Mouse (Mus musculus) hindbrain, embryonic 12.5 days (tissue): ENCODE measurements around the gene H2afy. TPM values are rescaled to one million over a fixed set of nuclear protein-coding genes. Genes with fewer than 3 reads are reported as not detected.

Source experiments
- ATAC-seq: fragments of 200-750 bp; cut with Nextera tagmentation; 2 replicates; pipeline ENCODE4 v1.8.0; 2017; ENCODE audit warnings: moderate TSS enrichment; ENCODE audit not compliant: low FRiP score
- H3K27ac ChIP-seq: fragments of 300-500 bp; sonication (generic); 2 replicates; pipeline ENCODE4 v1.5.1; 2016; ENCODE audit warnings: mild to moderate bottlenecking
- H3K27me3 ChIP-seq: fragments of 300-500 bp; sonication (generic); 2 replicates; pipeline ENCODE4 v1.6.1; 2016; ENCODE audit warnings: mild to moderate bottlenecking
- H3K36me3 ChIP-seq: fragments of 300-500 bp; sonication (generic); 2 replicates; pipeline ENCODE4 v1.6.1; 2016; ENCODE audit warnings: mild to moderate bottlenecking
- H3K4me1 ChIP-seq: fragments of 300-500 bp; sonication (generic); 2 replicates; pipeline ENCODE4 v1.6.1; 2016
- H3K4me2 ChIP-seq: fragments of 300-500 bp; sonication (generic); replicated peaks from 2 replicates; pipeline ENCODE4 v1.6.1; 2016; ENCODE audit warnings: mild to moderate bottlenecking
- H3K4me3 ChIP-seq: fragments of 300-500 bp; sonication (generic); 2 replicates; pipeline ENCODE4 v1.5.1; 2016; ENCODE audit warnings: mild to moderate bottlenecking
- H3K9ac ChIP-seq: fragments of 300-500 bp; sonication (generic); 2 replicates; pipeline ENCODE4 v1.6.1; 2016; ENCODE audit warnings: mild to moderate bottlenecking, moderate library complexity
- H3K9me3 ChIP-seq: fragments of 300-500 bp; sonication (generic); replicated peaks from 2 replicates; pipeline ENCODE4 v1.6.1; 2016; ENCODE audit warnings: mild to moderate bottlenecking
- WGBS: fragments of 180-500 bp; shearing (Covaris S2); methylation state at CpG from one replicate; pipeline ENCODE4 v1.1.7; 2016; 5-methylcytosine and 5-hydroxymethylcytosine counted together
- polyA plus RNA-seq: library from polyadenylated mRNA; unstranded; fragments of >200 nt; fragmentation: Nextera tagmentation; extraction: Ambion mirVana; gene quantifications from 2 replicates; pipeline ENCODE4 v1.2.1, GENCODE M21; 2016

H2afy gene
- polyA plus RNA-seq, 1 experiment from 2014 or later = 491 TPM

DNA sequence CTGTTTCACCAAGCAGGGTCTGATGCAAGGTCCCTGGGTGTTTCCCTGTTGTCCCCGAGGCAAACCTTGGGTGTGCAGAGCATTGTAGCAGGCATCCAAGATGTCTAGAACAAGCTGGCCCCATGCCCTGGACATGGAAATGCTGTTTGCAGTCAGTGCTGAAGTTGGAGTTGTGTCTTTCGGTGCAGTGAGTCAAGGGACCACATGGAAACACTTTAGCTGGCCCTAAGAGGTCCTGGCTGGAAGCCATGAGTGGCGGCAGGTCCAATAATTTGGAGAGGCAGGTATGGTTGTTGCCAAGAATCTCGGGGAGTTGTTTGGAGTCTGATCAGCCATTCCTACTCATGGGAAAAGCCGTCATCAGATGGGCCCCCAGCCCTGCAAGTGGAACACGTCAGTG, 27.6 kb upstream of the H2afy start:
- no peak overlapping the region for H3K4me2 ChIP-seq
- no peak overlapping the region for H3K9ac ChIP-seq
- no peaks in the 10 kb centered on the region for H3K27me3 ChIP-seq
- peaks cover 21% of the 10 kb centered on the region for H3K4me1 ChIP-seq
- no peak overlapping the region for H3K27ac ChIP-seq
- H3K9me3 ChIP-seq = no peaks in the 10 kb centered on the region
- ATAC-seq = no peak
- WGBS = 71% methylated on average over 6 of the region's 6 CpGs
- no peak overlapping the region for H3K4me3 ChIP-seq
- H3K36me3 ChIP-seq = no peaks in the 10 kb centered on the region

DNA sequence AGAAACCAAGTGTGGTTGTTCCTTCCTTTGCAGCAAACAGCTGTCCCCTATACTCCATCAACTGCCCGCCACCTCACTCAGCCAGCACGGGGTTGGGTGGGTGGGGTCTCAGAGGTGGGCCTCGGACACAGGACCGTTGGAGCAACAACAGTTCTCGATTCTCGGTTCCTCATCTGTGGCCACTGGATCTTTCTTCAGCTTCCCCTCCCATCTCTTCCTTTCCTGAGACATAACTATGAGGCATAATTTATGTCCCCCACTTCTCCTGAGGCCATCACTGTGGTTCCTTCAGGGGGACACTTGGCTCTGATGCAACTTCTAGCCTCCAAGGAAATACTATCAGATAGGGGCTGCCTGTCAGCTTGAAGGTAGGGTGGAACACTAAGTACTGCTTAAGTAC, 26.7 kb upstream of the H2afy start:
- no peaks in the 10 kb centered on the region for H3K27me3 ChIP-seq
- no peak for ATAC-seq
- H3K27ac ChIP-seq = no peak overlapping the region
- H3K4me3 ChIP-seq = no peak overlapping the region
- peaks cover 14% of the 10 kb centered on the region for H3K4me1 ChIP-seq
- 81% methylated on average over 6 of the region's 6 CpGs for WGBS
- no peaks in the 10 kb centered on the region for H3K36me3 ChIP-seq
- no peaks in the 10 kb centered on the region for H3K9me3 ChIP-seq
- no peak overlapping the region for H3K4me2 ChIP-seq
- no peak overlapping the region for H3K9ac ChIP-seq

DNA sequence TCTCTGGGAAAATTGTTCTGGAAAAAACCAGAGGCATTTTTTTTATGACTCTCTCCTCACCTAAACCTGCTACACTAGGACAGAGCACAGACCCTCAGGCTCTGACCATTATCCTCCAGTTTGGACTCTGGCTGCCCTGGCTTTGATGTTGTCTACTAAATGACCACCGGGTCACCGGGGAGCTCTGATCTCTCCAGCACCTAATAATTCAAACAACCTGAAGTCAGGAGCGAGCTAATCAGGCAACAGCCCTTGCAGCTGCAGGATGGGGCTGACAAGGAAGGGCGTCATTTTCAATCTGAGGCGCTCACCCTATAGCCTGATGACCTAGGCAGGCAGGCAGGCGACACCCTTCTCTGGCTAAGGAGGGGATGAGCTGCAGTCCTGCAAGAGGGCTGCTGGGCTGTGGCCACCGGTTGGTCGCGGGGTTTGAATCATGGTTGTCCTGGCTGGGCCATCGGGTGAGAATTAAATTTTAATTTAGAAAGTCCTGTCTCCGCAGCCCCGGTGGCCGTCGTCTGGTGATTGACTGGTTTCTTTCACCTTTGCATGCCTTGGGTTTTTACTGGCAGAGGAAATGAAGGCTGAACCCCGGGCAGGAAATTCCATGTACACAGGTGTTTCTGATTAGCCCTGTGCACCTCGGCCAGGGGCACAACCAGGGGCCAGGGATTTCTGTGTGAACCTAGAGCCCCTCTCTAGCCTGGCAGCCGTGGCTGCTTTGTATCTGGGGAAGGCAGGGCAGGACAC, 23.6 kb upstream of the H2afy start:
- H3K27me3 ChIP-seq = no peaks in the 10 kb centered on the region
- no peak overlapping the region for H3K4me3 ChIP-seq
- H3K4me2 ChIP-seq = no peak overlapping the region
- no peak overlapping the region for H3K9ac ChIP-seq
- 46% methylated on average over 17 of the region's 17 CpGs for WGBS
- peaks cover 12% of the 10 kb centered on the region; the same call in 1 of the 2 replicates for H3K4me1 ChIP-seq
- H3K36me3 ChIP-seq = no peaks in the 10 kb centered on the region
- no peak for ATAC-seq
- no peaks in the 10 kb centered on the region for H3K9me3 ChIP-seq
- no peak overlapping the region for H3K27ac ChIP-seq

DNA sequence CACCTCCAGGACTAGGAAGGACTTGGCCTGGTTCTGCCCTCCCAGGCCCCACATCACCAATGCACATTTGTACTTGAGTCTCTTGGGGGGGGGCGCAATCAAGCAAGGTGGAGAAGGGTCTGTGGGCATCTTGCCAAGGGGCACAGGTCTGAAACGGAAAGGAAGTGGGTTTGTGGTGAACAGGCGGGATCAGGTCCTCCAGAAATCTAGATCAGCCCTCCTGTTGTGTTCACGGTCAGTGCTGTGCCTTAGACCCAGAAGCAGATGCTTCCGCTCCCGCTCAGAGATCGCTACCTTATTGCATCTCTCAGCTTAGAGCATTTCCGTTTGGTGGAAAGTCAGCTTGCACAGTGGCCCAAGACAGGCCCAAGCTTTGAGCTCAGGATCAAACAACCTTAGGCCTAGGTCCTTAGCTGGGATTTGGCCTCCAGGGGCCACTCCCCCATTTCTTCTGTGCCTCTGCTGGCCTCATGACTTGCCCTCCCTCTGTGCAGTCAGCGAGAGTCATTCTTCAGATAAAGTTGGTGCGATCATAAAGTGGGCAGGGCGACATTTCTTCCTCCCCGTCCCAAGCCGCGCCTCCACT, 22.9 kb upstream of the H2afy start:
- WGBS = 77% methylated on average over 14 of the region's 14 CpGs
- Histone ChIP-seq H3K4me2 (no peak overlapping the region), H3K4me3 (no peak overlapping the region), H3K36me3 (no peaks in the 10 kb centered on the region), H3K27ac (no peak overlapping the region), H3K4me1 (peaks cover 12% of the 10 kb centered on the region; the same call in 1 of the 2 replicates), H3K9me3 (no peaks in the 10 kb centered on the region), H3K27me3 (no peaks in the 10 kb centered on the region), H3K9ac (no peak overlapping the region)
- no peak for ATAC-seq

DNA sequence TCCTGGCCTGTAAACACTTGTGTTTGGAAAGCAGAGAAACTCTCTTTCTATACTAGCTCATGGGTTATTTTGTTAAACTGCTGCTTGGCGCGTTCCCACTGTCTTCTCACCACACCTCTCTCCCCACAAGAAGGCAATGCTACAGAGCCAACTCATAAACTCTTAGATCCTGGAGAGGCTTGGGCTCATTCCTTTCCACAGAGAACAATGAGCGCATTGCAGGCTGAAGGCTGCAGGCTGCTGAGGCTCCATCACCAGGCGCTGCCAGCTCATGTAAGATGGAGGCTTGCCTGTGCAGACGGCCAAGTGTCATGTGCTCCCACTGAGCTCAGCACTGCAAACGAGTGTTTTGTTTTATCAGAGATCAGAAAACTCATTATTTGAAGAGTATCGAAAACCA, 19.5 kb upstream of the H2afy start:
- no peak for ATAC-seq
- Histone ChIP-seq H3K9ac (no peak overlapping the region), H3K4me2 (no peak overlapping the region), H3K36me3 (no peaks in the 10 kb centered on the region), H3K9me3 (no peaks in the 10 kb centered on the region), H3K27me3 (no peaks in the 10 kb centered on the region), H3K27ac (no peak overlapping the region), H3K4me1 (peaks cover 21% of the 10 kb centered on the region; the same call in 1 of the 2 replicates), H3K4me3 (no peak overlapping the region)
- 69% methylated on average over 7 of the region's 7 CpGs for WGBS

DNA sequence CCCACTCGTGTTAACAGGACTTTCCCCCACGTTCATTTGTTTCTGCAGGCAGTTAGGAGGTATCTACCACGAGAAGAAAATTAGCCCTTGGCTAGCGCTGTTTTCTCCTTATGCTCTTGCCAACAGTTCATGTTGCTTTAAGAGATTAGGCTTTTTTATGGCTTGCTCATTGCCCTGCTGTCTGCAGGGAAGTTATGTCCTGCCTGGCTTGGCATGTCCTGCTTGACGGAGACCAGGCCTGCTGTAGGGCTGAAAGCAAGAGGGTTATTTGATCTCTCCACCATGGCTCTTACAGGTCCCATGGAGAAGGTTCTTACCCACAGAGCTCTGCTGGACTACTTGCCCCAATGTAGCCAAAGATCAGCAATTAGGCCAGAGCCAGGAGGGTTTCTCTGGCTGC, 18.9 kb upstream of the H2afy start:
- Histone ChIP-seq H3K27me3 (no peaks in the 10 kb centered on the region), H3K4me1 (peaks cover 19% of the 10 kb centered on the region; the same call in 1 of the 2 replicates), H3K4me2 (no peak overlapping the region), H3K9ac (no peak overlapping the region), H3K36me3 (no peaks in the 10 kb centered on the region), H3K4me3 (no peak overlapping the region), H3K27ac (no peak overlapping the region), H3K9me3 (no peaks in the 10 kb centered on the region)
- ATAC-seq = no peak
- 86% methylated on average over 5 of the region's 5 CpGs for WGBS

DNA sequence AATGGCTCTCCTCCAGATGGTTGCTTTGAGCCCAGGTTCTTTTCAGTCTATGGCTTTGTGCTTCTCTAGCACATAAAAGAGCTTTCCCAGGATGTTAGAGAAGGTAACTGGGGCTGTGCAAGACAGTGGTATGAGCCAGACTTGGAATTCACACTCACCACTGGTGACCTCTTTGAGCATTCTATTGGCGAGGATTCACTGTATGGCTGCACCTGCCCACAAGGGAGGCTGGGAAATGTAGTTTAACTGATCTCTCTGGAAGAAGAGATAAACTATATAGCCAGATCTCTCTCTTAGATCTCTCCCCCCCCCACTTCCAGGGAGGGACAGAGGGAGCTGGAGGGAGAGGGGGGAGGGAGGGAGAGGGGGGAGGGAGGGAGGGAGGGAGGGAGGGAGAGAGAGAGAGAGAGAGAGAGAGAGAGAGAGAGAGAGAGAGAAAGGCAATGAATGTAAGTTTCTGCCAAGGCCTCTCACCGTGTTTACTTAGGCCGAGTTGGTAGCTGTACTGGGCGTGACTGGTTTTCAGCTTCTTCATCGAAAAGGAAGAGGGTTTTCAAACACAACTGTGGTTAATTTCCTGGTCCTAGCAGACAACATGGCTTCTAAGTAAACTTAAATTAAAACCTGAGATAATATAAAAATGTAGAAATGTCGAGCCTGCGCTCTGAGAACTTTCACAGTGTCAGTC, 16.8 kb upstream of the H2afy start:
- ATAC-seq = no peak
- WGBS = 80% methylated on average over 7 of the region's 7 CpGs

DNA sequence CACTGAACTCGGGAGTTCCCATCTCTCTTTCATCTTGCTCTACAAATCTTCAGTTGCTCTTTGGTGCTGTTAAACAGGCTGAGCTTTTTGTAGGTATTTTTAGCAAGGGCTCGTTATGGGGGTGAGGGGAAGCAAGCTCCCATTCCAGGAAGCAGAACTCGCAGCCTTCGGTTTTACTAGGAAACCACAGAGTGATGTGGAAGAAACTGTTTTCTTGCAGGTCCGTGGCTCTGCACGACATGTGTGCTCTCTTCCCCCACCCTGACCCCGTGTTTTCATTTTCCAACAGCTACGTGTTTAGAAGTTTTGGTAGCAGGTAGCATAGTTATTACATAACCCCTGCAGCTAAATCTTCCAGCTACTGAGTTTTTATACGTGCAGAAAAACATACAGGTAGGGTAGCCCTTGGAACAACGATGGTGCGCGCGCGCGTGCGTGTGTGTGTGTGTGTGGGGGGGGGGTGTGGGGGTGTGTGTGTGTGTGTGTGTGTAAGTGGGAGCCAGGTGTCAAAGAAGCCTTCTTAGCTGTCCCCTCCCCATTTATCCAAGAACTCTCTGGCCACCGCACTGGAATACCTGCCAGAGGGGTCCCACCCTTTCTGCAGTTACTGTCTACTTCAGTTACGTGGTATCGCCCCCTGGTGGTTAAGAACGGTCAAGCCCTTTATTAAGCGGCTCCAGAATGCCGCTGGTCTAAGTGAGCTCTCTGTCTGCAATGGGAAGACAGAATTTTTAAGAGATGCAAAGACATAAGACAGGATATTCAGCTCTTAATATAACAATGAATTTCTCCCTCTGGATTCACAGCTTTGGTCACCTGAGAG, 15.5 kb upstream of the H2afy start:
- no peak for ATAC-seq
- no peak overlapping the region for H3K4me2 ChIP-seq
- H3K36me3 ChIP-seq = no peaks in the 10 kb centered on the region
- H3K9ac ChIP-seq = no peak overlapping the region
- no peak overlapping the region for H3K27ac ChIP-seq
- no peaks in the 10 kb centered on the region for H3K9me3 ChIP-seq
- no peak overlapping the region for H3K4me3 ChIP-seq
- H3K4me1 ChIP-seq = peaks cover 9% of the 10 kb centered on the region; the same call in 1 of the 2 replicates
- H3K27me3 ChIP-seq = peaks cover 4% of the 10 kb centered on the region; the same call in 1 of the 2 replicates
- 50% methylated on average over 22 of the region's 22 CpGs for WGBS

More for the DNA sequence above, 16.8 kb upstream of the H2afy start:
- Histone ChIP-seq H3K9ac (no peak overlapping the region), H3K4me1 (peaks cover 9% of the 10 kb centered on the region; the same call in 1 of the 2 replicates), H3K4me2 (no peak overlapping the region), H3K27me3 (no peaks in the 10 kb centered on the region), H3K27ac (no peak overlapping the region), H3K4me3 (no peak overlapping the region), H3K36me3 (no peaks in the 10 kb centered on the region), H3K9me3 (no peaks in the 10 kb centered on the region)

DNA sequence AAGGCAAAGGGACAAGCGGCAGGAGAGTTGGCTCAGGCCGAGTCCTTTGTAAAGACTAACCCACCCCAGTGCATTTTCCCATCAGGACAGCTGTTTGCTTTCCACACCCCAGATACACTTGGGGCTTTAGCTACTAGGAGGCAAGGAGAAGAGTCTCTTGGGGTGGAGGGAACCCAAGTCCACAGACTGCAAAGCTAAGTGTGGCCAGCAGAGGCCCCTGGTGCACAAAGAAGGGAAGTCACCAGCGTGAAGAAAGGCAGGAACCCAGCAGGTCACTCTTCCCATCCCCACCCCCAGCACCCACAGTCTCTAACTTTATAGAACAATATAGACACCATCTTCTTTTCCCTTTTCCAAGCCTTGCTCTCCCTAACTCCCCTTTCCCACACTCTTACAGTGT, 9.4 kb upstream of the H2afy start:
- no peak overlapping the region for H3K4me2 ChIP-seq
- H3K9ac ChIP-seq = no peak overlapping the region
- peaks cover 11% of the 10 kb centered on the region; the same call in 1 of the 2 replicates for H3K27me3 ChIP-seq
- peaks cover 9% of the 10 kb centered on the region for H3K4me1 ChIP-seq
- no peaks in the 10 kb centered on the region for H3K36me3 ChIP-seq
- H3K4me3 ChIP-seq = no peak overlapping the region
- WGBS = 35% methylated on average over 3 of the region's 3 CpGs
- H3K27ac ChIP-seq = no peak overlapping the region
- no peak for ATAC-seq
- no peaks in the 10 kb centered on the region for H3K9me3 ChIP-seq

DNA sequence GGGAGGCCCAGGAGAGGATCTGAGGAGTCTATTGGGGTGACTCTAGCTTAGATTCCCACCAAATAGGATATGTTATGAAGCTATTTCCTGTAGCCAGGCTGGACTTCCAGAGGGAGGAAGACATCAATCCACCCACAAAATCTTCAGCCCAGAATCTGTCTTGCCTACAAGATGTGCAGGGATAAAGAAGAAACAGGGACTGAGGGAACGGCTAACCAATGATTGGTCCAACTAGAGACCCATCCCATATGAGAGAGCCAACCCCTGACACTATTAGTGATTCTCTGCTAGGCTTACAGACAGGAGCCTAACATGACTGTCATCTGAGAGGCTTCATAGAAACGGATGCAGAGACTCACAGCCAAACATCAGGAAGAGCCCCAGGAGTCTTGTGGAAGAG, 7.9 kb upstream of the H2afy start:
- Histone ChIP-seq H3K36me3 (no peaks in the 10 kb centered on the region), H3K4me3 (no peak overlapping the region), H3K4me1 (peaks cover 9% of the 10 kb centered on the region), H3K4me2 (no peak overlapping the region), H3K27me3 (peaks cover 11% of the 10 kb centered on the region; the same call in 1 of the 2 replicates), H3K9me3 (no peaks in the 10 kb centered on the region), H3K27ac (no peak overlapping the region), H3K9ac (no peak overlapping the region)
- no peak for ATAC-seq
- 50% methylated on average over 2 of the region's 2 CpGs for WGBS

DNA sequence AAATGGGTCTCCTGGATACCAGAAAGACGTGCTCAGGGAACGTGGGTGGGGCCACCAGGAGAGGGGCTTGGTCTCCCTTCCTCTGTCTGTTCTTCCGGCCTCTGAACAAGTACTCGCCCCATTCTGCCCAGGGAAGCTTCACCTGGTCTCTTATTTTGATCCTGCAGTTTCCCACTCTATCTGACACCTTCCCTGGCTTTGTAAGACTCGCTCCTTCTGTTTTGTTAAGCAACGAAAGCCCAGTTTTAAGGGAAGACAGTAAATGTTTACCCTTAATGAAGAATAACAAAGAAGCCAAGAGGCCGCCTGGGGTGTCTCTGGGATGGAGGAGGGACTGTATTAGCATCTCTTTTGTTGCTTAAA, 7.0 kb upstream of the H2afy start:
- Histone ChIP-seq H3K27me3 (peaks cover 11% of the 10 kb centered on the region; the same call in 1 of the 2 replicates), H3K36me3 (no peaks in the 10 kb centered on the region), H3K27ac (no peak overlapping the region), H3K4me3 (no peak overlapping the region), H3K9me3 (no peaks in the 10 kb centered on the region), H3K9ac (no peak overlapping the region), H3K4me1 (peaks cover 9% of the 10 kb centered on the region), H3K4me2 (no peak overlapping the region)
- WGBS = 4% methylated on average over 7 of the region's 7 CpGs
- no peak for ATAC-seq
